Mouse (Mus musculus) stomach, adult 2 months (tissue): Measurements from ENCODE around the gene Nr2c1. TPM values are rescaled to one million over a fixed set of nuclear protein-coding genes. Genes with fewer than 3 reads are reported as not detected.

Experiments
- polyA plus RNA-seq: library from polyadenylated mRNA; depleted of rRNA; stranded (reverse); fragments of >200 nt; gene quantifications from 2 replicates; pipeline ENCODE4 v1.2.3, GENCODE M21; 2012; rRNA removed

Nr2c1 gene
- polyA plus RNA-seq = 0.59 and 1.2 TPM in 2 replicates

GRCm38 (mm10) chr10:94147756-94148531 is at the start of gene Nr2c1:
Gene Nr2c1, plus strand, starts transcription at chr10:94148023.

GRCm38 (mm10) chr10:94198482-94199405 is 50.9 kb downstream of the Nr2c1 start, which contains the start of gene Ndufa12:
Gene Ndufa12, plus strand, starts transcription at chr10:94198720.

Other genes starting within 250 kb of the Nr2c1 start
- gene Vezt, start 112.2 kb upstream of the Nr2c1 start, polyA plus RNA-seq = 3.6 and 4.1 TPM in 2 replicates
- gene Fgd6, start 112.0 kb upstream of the Nr2c1 start, polyA plus RNA-seq = 0.68 and 0.91 TPM in 2 replicates
- gene Ndufa12, start 50.7 kb downstream of the Nr2c1 start, polyA plus RNA-seq = 10.2 and 13.1 TPM in 2 replicates
- gene Gm4792, start 150.7 kb downstream of the Nr2c1 start, polyA plus RNA-seq = 0.44 and 1.2 TPM in 2 replicates
- gene Tmcc3, start 163.9 kb downstream of the Nr2c1 start, polyA plus RNA-seq = 4.9 and 6.0 TPM in 2 replicates